Mouse (Mus musculus) left cerebral cortex, postnatal 36 days (tissue): ENCODE results near the gene Aatf. TPM values are rescaled to one million over a fixed set of nuclear protein-coding genes. Genes with fewer than 3 reads are reported as not detected.
"Not testable (repeated sequence)": the region's sequence is repeated elsewhere in the genome, so short reads cannot be mapped to it uniquely, and the experiment has no call there.

Experiments used
- DNase-seq, 2 experiments: peaks; one replicate each; pipeline ENCODE4 v3.0.0; 2021 to 2022; ENCODE audit warnings: low spot score in 2 of 2, mixed read lengths in 1 of 2
- intact Hi-C: fragments of 180-260 bp; cut with DNase I; formaldehyde crosslinking; loops from one replicate; pipeline ENCODE4 v1.15.1; 2025
- total RNA-seq, 2 experiments: library from RNA; stranded (reverse); gene quantifications; 2 replicates each; pipeline ENCODE4 v1.2.3; 2021

Gene Aatf
- total RNA-seq, 2 experiments from 2014 or later: 19.4 to 20.4 TPM

DNA sequence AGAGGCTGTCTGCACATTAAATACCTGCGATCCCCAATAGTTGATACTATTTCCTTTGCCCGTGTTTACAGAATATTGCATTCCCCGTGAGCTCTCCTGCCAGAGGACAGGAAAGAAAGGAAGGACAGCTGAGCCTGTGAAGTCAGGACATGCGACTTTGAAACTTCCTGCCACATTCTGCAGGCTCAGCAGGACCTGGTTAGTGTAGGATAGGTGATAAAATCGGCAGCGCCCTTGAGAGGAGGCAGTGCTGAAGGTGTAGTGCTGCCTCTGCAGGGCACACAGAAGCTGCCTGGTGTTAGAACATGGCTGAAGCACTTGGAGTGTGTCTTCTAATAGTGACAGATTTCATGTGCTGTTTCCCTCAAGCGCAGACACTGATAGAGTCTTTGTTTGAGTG is 119.8 kb downstream of the Aatf start:
- no peak for DNase-seq
- intact Hi-C loops: no loop called here

DNA sequence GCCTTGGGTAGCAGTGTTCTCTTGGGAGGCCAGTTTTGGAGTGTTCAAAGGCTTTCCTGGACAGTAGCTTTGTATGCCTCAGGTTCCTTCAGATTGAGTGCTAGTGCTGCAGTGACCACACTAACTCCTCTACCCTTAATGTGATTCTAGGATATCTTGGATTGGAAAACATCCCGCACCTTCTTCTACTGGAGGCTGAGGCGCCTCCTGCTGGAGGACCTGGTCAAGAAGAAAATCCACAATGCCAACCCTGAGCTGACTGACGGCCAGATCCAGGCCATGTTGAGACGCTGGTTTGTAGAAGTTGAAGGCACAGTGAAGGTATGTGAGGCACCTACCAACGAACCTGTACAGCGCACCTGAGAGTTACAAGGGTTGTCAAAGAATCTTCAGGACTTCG is 121.3 kb downstream of the Aatf start:
- intact Hi-C loops, DNase-seq: not testable (repeated sequence)

DNA sequence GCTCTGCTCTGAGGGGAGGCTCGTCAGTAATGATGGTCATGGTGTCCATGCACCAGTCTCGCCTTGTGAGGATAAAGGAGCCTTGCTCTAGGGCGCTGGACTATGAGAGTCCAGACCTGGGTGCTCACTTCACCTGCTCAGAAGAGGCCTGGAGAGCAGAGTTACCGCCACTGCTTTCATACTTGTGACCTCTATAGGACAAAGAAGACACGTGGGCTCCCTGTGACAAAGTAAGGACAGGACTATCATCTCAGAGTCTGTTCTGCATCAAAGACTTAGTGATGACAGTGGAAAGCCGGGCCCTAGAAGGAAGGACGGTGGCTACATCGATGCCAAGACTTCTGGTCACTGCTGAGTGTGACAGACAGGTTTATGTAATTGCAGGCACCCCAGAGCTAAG is 122.2 kb downstream of the Aatf start:
- DNase-seq: no peak
- intact Hi-C loops: no loop called here

DNA sequence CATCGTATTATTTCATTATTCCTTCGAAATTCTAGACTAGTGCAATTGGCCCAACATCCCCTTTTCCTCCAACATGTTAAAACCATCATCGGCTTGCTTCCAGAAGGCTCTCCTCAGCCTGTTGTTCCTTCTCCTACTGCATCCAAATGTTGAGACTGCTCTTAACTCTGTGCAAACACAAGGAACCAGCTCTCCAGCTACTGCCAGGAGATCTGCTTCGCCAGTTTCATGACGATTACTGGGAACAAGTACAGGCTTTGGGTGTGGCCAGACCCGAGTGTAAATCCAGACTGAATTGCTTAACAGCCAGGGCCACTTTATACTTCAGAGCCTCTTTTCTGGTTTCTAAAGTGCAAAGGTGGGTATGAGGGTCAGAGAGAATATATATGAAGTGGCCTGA is 124.0 kb downstream of the Aatf start:
- DNase-seq: no peak
- intact Hi-C loops: no loop called here

DNA sequence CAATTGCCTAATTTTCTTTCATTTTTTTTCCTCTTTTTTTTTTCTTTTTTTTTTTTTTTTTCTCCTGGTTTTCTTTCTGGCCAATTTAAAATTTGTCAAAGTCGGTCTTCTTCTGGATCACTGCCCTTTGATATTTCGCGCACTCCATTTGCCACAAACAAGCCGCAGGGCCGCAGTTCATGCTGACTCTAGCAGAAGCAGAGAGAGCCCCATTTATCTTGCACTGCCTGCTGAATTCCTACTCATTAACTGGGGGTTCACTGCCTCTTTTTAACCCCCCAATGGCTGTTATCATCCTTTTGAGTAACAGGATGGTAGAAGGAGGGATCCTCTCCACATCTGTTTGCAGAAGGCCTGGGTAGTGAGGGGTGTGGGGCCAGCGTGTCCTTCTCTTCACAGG is 129.4 kb downstream of the Aatf start:
- no peak for DNase-seq
- intact Hi-C loops: no loop called here

DNA sequence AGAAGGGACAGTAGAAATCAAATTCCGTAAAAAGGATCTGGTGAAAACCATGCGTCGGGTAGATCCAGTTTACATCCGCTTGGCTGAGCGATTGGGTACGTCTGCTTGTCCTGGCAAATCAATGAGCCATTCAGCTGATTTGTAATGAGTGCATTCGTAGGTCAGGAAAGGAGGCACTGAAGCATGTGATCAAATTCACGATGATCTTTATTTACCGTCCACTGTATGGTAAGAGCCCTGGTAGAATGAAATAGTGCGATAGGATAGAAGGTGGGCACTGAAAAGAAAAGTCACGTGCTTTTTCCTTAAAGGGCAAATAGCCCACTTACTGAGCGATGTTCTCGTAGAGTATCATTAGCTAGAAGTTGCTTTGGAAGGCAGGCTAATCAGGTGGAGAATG is 130.9 kb downstream of the Aatf start:
- intact Hi-C loops: no loop called here
- no peak for DNase-seq

DNA sequence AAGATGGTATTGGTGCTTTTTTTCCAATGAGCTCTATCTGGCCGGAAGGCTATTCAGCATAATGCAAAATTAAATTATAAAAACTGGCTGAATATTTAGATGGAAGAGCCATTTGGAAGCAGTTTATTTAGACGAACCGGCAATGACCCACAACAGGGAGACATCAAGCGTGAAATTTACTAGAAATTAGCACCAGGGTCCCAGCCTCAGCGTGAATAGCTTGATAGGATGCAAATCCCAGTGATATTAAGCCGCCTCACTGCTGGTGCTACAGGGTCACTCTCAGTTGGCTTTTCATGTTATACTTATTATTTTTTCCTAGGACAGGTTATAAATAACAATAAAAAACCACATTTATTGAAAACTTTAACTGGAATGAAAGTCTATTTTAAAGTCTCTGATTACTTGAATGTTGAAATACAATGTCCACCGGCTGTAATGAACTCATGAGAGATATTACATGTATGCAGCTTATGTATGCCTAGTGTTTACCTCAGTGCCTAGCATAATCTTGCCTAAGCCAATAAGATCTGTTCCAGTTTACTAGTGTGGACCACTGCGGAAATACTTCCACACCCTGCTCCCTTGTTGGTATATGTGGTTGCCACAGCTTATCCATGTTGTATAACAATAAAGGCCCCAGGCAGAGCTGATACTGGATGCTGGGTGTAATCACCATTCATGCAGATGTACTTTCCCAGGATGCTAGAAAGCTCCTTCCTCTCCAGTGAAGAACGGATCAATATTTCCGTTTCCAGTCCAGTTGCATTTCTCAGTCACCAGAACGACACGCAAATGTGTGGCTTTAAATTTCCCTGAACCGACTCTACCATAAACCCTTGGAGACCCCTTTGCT is 136.6 kb downstream of the Aatf start:
- intact Hi-C loops: no loop called here
- DNase-seq: no peak

DNA sequence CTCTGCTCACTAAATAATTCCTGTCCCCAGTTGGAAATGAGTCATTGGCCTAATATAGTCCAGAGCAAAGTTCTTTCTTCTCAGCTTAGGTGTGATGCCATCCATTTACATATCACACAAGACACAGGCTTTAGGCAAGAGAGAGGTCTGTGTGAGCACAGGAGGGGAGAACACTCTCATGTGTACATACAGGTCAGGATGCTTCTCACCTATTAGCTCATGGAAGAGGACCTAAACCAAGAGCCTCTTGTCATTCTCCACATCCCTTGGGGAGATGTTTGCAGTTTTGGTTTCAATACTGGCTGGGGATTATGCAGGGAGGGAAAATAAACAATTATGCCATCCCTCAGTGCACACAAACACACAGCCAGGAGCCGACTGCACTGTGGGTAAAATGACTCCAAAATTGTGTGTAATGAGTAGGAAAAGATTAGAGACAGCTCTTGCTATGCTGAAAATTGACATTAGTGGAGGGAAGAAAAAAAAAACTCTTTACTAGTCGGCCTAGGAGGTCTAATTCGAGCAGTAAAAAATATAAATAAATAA is 137.3 kb downstream of the Aatf start:
- no peak for DNase-seq
- intact Hi-C loops: no loop called here

DNA sequence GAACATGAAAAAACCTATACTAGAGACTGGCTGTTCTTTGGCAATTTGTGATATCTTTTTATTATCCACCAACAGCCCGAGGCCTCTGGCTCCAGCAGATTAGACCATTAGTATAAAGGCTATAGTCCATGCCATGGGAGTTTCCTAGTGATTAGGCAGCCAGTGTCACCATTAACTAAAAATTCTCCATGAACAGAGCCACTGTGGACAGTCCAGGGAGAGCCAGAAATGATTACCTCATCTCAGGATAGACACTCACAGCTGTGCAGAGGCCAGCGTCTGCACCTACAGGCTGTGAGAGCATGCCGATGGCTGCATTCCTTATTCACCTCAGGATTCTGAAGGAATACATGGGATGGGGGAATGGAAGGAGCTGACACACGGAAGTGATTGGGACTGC is 140.2 kb downstream of the Aatf start:
- no peak for DNase-seq

More for the DNA sequence above, 140.2 kb downstream of the Aatf start:
- intact Hi-C loops: no loop called here

Other genes with a start within 250 kb of the Aatf start
- gene Lhx1, start 12.0 kb upstream of the Aatf start, total RNA-seq: not detected